Mouse (Mus musculus) kidney, postnatal 36 days (tissue): Measurements from ENCODE around the gene Osr1.

ENCODE experiments used
- DNase-seq, 2 experiments: peaks; one replicate each; pipeline ENCODE4 v3.0.0; 2021 to 2022; ENCODE audit warnings: mixed read lengths in 2 of 2

Gene Osr1

GRCm38 (mm10) chr12:9587732-9588131 lies 17.8 kb downstream of the Osr1 start:
- no peak for DNase-seq

DNA sequence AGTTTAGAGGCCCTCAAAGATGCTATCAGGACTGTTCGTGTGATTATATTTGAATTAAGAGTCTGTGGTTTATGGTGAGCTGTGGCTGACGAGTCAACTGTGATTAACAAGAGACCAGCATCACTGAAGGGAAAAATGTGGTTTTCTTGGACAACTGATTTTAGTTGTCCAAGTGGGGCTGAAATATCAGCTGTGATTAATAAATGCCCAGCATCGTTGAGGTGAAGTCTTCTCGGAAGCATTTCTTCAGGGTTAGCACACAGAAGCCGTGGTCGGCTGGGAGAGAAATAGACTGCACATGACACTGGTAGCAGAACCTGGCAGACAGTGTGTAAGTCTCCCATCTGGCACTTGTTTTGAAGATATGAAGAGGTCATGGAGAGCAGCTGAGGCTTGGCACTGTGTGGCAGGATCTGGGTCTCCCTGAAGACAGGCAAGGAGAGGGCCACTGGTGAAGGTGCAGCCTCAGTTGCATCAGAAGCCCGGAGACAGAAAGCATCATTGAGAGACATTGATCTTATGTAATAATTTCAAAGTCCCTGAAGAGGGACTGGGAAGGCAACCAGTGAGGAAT lies 19.7 kb downstream of the Osr1 start:
- no peak for DNase-seq

GRCm38 (mm10) chr12:9591141-9591540 lies 21.2 kb downstream of the Osr1 start:
- DNase-seq = no peak

- no peak for DNase-seq
Measured at GRCm38 (mm10) chr12:9598219-9598618, 28.3 kb downstream of the Osr1 start.
